Mouse (Mus musculus) frontal cortex, adult 2 months (tissue): ENCODE measurements around the gene Sap30l. TPM values are rescaled to one million over a fixed set of nuclear protein-coding genes. Genes with fewer than 3 reads are reported as not detected.

Experiments
- DNase-seq, 2 experiments: peaks; one replicate each; pipeline ENCODE4 v3.0.0; 2022; ENCODE audit warnings: low spot score in 1 of 2; ENCODE audit errors: extremely low spot score in 1 of 2
- polyA plus RNA-seq: library from polyadenylated mRNA; depleted of rRNA; stranded (reverse); fragments of >200 nt; gene quantifications from 2 replicates; pipeline ENCODE4 v1.2.3, GENCODE M21; 2012; rRNA removed

Gene Sap30l
- 31.0 and 33.4 TPM in 2 replicates for polyA plus RNA-seq

DNA sequence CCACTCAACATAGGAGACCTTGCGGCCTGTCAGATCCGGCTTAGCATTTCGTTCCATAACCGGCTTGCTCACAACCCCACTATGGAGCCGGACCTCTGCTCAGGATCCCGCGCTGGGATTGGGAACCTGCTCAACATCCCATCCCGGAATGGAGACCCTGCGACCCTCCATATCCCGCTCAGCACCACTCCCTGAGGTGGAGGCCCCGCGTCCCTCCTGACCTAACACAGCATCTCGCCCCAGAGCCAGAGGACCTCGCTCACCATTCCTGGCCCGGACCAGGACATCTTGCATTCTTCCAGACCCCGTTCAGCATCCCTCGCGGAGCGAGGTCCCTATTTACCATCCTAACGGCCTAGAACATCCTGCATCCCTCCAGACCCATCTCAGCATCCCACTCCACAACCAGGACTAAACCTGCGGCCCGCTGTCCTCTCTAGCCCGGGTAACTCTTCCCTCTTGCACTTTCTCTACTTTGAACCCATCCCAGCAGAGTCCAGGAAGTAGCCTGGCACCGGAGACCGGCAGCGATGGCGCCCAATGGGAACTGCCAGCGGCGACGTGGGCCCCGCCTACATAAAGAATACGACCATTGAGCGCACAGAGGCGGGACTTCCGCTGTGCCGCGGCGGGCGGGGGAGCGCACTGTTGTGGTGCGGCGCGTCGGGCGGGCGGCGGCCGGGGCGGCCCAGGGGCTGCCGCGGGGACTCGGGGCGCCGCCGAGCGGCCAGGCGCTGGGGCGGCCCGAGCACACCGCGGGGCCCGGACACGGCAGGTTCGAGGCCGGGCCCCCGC is at the start of gene Sap30l:
Sap30l (plus strand) TSS at position 667 of the 795 bp plus-strand sequence.
- peak; percentile 93 to 98 for DNase-seq

DNA sequence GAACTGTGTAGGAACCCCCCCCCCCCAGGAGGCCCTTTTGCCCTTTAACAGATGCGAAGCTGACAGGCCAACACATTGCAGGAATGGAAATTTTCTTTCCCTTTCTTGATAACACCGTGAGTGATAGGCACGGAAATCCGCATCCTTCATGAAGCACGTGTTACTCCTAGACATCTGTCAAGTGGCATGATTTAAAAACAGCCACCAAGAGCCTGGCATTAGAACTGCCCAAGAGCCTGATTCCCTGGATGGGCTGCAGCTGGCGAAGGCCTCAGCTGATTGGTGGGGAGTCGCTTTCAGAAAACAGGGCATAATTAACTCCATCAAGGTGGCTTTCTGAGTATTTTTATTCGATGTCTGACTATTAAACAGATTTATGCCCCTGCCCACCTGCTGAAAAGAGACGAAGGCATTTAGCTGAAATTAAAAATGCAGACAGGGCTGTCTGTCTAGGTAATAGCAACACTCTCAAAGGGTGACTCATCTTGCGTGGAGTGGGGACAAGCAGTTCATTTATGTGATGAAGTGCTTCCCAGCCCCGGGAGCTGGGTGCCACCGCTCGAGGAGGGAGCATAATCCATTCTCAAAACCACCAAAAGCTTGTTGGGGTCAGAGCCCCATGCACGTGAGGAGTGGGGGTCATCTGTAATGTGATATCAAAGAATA is 47.8 kb upstream of the Sap30l start:
- DNase-seq = peak in 1 of 2 experiments; percentile 23

DNA sequence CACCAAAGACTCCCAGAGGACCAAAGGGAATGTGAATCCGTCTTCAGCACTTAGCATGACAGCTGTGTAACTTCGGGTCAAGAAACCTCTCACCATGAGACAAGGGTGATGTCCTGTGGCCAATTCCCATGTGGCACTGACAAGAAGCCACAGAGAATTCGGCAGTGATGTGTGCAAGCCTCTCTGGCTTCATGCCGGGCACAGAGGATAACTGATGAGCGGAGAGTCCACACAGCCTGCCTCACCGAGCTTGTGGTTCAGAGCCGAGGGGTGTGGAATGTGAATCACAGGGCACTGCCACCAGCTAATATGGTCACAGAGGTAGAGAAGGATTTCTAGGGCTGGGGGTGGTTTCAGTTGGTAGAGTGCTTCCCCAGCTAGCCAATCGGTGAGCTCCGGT is 42.8 kb upstream of the Sap30l start:
- no peak for DNase-seq

DNA sequence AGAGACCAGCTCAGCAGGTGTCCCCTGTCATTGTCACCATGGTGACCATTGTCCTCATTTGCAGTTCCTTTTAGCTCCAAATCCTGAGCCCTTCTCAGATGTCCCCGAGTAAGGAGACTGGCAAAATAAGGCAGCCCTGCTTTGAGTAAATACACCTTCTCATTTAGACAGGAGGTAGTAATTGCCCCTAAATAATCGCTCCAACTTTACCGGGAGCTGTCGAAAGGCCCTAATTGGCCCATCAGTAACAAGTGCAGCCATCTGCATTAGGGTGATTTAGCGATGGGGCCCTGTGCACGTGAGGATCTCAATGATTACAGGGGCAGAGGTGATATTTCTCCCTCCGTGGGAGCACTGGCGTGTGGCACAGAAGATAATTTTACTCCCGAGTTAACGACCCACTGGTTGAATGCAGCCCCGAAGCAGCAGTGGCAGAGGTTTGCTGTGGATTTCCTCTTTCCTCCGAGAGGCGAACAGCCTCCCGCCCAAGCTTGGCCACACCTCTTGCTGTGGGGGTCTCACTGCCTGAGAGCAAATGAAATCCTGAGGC is 40.9 kb upstream of the Sap30l start:
- no peak for DNase-seq

DNA sequence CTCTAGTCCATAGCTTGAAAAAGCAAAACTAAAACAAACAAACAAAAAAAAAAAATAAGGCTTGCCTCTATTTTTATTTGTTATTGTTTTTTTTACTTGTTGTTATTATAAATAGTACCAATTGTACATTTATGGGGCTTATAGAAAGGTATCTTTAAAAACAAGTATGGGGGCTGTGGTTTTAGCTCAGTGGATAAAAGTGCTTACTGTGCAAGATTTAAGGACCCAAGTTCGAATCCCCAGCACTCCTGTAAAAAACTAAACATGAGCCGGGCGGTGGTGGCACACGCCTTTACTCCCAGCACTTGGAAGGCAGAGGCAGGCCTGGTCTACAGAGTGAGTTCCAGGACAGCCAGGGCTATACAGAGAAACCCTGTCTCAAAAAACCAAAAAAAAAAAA is 40.1 kb upstream of the Sap30l start:
- DNase-seq = no peak

DNA sequence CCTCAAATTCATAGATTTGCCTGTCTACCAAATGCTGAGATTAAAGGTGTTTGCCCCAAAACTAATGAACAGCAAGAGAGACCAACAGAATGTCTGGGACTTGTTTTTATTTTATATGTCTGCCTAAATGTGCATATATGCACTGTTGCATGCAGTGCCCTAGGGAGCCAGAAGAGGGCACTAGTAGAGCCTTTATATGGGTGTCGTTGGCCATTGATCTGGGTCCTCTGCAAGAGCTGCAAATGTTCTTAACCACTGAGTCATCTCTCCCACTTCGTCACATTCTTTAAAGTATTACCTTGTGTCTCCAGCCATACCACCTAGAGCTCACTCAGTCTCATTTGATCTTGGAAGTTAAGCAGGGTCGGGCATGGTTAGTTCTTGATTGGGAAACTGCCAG is 37.3 kb upstream of the Sap30l start:
- no peak for DNase-seq

DNA sequence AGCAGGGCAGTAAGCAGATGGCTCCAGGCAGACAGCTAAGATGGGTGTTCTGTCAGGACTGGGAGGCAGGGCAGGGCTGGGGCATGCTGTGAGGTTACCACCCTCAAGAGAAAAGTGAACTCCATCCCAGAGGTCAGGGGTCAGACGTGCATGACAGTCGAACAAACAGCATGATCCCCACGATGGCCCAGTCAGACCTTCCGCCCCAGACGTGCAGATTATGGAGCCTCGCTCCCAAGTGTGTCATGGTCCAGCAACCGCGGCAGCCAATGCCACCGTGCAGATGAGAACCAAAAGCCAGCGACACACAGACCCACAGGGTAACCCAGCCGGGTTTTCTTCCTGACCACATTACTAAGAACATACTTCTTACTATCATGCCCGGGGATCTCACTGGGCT is 34.8 kb upstream of the Sap30l start:
- no peak for DNase-seq

DNA sequence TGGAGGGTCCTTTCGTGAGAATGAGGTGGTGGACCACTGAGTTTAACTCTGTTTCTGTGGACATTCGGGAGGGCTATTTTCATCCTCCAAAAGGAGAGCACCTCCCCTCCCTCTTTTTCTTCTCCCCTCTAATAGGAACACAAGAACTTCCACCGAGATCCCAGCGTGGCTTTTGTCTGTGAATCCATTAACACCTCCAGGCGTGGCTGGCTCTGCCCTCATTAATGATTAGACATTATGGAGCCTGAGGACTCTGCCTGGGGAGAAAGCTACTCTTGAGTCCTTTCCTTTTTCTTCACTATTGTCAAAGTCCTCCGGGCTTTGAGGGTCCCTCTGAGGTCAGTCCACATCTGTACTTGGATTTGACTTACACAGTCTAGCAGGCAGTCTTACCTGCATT is 34.3 kb upstream of the Sap30l start:
- no peak for DNase-seq

DNA sequence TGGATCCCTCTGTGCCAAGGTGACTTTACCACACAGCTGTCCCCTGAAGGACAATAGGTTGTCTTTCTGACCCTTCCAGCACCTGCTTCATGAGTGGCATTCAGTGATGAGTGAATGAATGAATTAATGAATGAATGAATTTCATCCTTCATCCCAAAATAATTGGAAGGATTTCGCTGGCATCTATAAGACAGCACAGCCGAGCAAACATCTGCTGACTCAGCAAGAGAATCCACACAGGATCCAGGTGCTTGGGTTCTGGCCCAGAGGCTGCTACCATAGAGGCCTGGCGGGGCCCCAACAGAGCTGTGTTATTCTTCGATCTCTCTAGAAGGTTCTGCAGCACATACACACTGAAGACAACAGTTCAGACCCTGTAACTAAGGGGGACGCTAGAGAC is 30.7 kb upstream of the Sap30l start:
- DNase-seq = no peak

DNA sequence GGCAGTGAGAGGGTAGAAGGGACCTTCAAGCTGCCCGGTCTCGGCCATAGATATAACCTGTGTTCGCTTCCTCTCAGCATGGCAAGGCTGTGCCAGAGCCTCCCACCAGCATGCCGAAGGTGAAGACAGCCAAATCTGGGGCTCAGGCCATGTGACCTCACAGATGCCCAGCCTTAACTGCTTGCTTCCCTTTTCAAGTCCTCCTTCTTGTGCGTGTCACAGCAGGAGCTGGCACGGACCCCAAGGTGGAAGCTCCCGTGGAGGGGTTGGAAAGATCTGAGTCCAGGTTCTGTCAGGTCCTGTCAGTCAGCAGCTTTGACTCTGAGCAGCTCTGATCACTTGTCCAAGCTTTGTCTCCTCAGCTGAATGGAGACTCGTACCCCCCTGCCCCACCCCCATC is 29.8 kb upstream of the Sap30l start:
- DNase-seq = no peak

DNA sequence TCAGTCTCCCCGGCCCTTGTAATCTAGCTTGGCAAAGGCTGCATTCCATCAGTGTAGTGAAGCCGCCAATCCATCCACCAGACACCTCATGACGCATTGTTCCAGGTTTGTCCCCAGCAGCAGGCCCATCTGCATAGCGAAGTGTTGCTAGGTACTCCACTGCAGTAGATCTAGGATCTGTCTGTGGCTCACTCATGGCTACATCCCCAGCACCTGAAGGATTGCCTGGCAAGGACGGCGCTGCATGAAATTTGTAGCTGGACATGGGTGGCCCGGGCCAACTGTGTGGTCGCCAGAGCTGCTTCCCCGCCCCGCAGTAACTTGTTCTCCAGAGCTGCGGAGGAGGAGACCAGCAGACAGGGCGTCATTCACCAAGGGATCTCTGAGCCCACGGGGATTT is 28.0 kb upstream of the Sap30l start:
- DNase-seq = no peak

DNA sequence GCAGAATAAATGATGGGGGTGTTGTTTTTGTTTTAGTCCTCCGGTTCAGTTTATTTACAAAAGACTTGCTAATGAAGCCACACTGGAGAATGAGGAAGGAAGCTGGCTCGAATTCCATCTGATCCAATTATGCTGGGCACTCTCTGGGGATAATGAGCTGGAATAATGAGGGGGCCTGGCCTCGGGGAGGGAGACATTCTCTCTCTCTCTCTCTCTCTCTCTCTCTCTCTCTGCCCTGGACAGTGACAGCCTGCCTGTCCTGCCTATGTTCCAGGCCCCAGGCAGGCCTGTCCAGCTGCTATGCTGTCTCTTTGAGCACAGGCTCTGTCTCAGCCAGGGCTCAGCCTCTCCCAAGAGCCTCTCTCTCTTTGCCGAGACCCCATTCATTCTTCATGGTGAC is 27.5 kb upstream of the Sap30l start:
- peak in 1 of 2 experiments; percentile 10 for DNase-seq

DNA sequence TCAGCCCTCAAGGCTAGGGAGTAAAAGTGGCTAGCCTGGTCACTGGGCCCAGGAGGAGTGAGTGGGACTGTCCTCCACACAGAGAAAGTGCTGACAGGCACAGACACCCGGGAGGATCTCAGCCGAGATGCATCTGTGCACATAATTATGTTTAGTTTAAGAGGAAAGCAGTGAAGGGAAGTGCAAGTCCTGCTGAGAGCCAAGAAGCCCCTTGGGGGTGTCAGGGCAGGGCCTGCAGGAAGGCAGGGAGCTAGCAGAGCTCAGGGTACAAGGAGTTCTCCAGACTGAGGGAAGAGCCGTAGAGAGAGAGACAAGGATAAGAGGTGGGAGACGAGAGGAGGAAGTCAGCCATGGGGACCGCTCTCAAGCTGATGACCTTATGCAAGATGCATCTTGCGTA is 25.6 kb upstream of the Sap30l start:
- DNase-seq = no peak

DNA sequence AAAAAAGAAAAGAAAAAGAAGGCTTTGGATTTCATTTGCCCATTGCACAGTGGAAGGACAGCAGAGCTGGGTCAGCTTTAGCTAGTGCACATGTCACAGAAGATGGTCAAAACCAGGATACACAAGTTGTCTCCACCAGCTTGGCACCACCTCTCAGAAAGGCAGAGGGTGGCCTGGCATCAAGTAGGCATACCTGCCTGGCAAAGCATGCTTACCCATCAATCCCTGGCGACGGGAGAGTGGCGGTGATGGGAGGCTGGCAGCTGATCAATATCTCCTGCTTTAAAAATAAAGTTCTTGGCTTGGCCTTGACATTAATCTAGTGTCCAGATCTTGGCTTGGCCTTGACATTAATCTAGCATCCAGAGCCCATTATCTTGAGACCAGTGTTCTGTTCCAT is 24.9 kb upstream of the Sap30l start:
- DNase-seq = no peak

DNA sequence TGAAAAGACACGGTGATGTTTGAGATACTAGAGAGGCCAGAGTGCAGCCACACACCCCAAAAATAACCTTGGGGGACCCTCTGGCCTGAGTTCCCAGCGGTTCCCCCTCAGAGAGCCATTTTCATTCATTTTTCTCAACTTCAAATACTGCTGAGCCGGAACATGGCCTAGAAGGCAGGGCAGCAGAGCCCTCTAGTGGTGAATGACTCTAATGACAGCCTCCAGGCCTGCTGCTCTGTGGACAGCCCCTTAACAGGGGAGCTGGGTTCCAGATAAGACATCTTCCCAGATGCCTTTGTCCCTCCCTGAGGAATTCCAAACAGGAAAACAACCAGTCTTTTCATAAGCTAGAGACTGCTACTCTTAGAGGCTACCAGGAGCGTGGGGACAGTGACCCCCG is 23.1 kb upstream of the Sap30l start:
- peak in 1 of 2 experiments; percentile 71 for DNase-seq

DNA sequence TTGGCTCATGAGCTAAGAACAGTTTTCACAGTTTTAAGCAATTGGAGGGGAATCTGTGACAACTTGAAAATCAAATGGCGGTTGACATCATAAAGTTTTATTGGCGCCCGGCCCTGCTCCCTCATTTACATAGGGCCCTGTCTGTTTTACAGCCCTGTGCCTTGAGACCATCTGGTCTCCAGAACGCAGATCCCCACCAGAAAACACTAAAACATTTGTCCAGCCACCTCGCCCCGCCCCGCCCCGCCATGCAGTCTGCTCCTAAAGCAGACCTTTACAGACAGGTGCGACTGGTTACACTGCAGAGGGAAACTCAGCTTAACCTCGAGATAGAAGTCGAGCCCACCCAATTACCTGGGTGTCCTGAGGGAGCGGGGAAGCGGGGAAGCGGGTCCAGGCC is 21.6 kb upstream of the Sap30l start:
- DNase-seq = no peak

DNA sequence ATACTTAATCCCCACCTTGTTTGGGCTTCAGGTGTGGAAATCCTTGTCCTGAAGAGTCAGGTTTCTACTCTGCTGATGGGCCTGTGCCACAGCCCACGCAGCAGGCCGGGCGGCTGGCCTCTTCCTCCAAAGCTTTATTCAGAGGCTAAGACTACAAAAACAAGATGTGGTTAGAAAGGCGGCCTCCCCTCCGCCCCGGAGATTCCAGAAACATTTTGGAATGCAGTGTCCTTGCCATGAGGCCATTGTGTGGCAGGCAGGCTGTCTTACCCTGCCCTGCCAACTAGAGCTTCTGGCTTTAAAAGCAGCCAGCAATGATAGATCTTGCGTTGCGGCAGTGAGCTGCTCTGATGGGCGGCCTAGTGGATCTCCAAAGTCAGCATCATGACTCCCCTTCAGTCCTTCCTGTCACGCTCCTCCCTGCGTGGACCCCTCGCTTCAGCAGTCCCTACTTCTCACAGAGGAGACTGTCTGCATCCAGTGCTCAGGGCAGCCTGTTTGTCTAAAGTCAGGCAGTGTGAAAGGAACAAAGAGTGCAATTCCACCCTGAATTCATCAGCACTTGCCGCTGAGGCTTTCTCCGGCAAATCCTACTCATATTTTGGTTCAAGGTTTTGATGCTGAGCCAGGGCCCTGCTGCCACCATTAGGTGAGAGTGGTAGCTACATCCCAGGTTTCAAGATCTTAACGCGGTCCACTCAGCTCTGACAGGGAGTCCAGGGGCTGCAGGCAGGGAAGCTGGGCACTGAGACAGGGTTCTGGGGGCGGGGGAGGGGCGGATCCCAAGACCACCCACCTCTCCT is 14.6 kb upstream of the Sap30l start:
- peak; percentile 23 to 79 for DNase-seq

DNA sequence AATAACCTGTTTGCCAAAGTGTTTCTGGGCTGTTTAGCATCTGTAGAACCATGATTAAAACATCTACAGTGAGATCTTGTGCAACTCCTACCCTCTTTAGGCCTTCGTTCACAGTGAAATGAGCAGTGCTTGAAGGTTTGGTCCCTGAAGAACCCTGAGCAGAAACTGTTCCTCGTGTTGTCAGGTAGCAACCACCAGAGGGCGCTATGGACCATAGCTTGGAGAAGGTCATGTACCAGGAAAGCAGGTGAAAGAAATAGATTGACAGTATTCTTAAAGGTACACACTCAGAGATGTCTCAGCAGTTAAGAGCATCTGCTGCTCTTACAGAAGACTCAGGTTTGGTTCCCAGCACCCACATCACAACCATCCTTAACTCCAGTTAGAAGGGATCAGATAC is 13.5 kb upstream of the Sap30l start:
- peak in 1 of 2 experiments; percentile 32 for DNase-seq

DNA sequence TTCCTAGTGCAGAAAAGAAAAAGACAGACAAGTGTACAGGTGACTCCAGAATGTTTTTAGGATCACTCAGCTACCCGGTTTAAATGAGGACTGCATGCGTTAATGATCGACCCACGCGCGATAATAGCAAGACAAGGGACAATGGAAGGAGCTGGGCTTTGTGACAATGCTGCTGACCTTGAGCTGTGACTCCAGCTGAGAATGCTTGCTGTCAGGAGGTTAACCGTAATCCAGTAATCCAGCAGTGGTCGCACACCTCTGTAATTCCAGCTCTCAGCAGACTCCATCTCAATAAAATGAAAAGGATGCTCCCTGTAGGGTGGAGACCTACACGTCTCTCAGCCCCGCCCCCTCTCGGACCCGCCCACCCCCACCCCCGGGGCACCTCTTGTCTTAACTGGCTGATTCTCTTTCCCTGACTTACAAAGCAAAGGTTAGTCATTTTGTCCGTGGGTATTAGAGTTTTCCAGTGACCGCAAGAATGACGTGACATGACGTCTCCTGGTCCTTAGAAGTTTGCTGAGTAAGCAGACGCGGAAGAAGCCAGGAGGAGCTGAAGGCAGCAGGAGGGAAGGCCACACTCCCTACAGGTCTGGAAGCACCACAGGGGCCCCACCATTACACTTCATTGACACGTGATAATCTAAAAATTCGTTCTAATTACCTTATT is 10.4 kb upstream of the Sap30l start:
- no peak for DNase-seq

DNA sequence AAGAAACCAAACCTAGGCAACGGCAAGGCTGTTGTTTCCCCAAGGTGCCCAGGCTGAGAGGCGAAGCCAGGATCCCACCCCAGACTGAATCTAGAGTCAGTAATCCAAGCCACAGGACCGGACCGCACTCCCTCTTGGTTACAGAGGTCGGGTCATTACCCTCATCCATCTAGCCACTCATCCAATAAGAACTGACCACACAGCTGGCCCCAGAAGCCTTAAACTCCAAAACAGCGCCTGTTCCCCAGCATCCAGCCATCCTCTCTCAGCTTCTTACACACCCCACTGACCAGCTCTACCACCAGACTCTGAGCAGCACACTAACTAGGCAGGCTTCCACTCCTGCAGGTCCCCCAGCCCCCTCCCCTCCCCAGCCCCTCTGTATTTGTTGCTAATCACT is 6.4 kb upstream of the Sap30l start:
- no peak for DNase-seq

DNA sequence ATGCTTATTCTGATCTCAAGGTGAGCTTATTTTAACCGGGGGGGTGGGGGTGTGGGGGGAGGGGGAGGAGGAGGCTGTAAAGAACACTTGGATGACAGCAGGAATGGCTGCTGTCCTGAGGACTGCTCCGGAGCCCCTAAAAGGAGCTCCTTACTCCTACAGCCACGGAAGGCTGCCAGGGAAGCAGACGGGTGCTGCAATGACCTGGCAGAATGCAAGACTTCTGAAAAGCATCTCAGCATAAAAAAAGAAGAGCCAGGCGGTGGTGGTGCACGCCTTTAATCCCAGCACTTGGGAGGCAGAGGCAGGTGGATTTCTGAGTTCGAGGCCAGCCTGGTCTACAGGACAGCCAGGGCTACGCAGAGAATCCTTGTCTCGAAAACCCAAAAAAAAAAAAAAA is 3.6 kb upstream of the Sap30l start:
- DNase-seq = no peak
